Mouse (Mus musculus): ENCODE results near the gene Pcsk2. TPM values are rescaled to one million over a fixed set of nuclear protein-coding genes. Genes with fewer than 3 reads are reported as not detected.

Gene Pcsk2
- polyA plus RNA-seq, 1 experiment from 2014 or later, result 0.03 TPM

GRCm38 (mm10) chr2:143646001-143646400, 100.0 kb downstream of the Pcsk2 start:
- no peaks in the 10 kb centered on the region for H3K36me3 ChIP-seq
- no peak overlapping the region for H3K4me2 ChIP-seq
- H3K27me3 ChIP-seq, result no peaks in the 10 kb centered on the region
- H3K9ac ChIP-seq, result no peak overlapping the region
- no peaks in the 10 kb centered on the region for H3K9me3 ChIP-seq (replicated peaks)
- H3K4me3 ChIP-seq (replicated peaks), result no peak overlapping the region
- H3K27ac ChIP-seq, result no peak overlapping the region
- ATAC-seq (ENCODE audit: low read depth), result no peak
- DNase-seq, result no peak
- H3K4me1 ChIP-seq (replicated peaks), result no peaks in the 10 kb centered on the region
- WGBS (ENCODE audit: insufficient replicate concordance), result 65% methylated on average over 5 of the region's 5 CpGs

GRCm38 (mm10) chr2:143654621-143655020, 108.7 kb downstream of the Pcsk2 start:
- no peaks in the 10 kb centered on the region for H3K4me1 ChIP-seq (replicated peaks)

GRCm38 (mm10) chr2:143656968-143657367, 111.0 kb downstream of the Pcsk2 start:
- H3K4me1 ChIP-seq (replicated peaks), result no peaks in the 10 kb centered on the region
- H3K4me2 ChIP-seq, result no peak overlapping the region
- H3K9ac ChIP-seq, result no peak overlapping the region
- no peak overlapping the region for H3K4me3 ChIP-seq (replicated peaks)
- 48% methylated on average over 4 of the region's 4 CpGs for WGBS (ENCODE audit: insufficient replicate concordance)
- no peaks in the 10 kb centered on the region for H3K27me3 ChIP-seq
- ATAC-seq (ENCODE audit: low read depth) (no peak), DNase-seq (no peak)
- no peak overlapping the region for H3K27ac ChIP-seq
- H3K9me3 ChIP-seq (replicated peaks), result no peaks in the 10 kb centered on the region
- H3K36me3 ChIP-seq, result no peaks in the 10 kb centered on the region

More at GRCm38 (mm10) chr2:143654621-143655020, 108.7 kb downstream of the Pcsk2 start:
- H3K36me3 ChIP-seq, result no peaks in the 10 kb centered on the region
- no peak overlapping the region for H3K27ac ChIP-seq
- no peak overlapping the region for H3K4me3 ChIP-seq (replicated peaks)
- 61% methylated on average over 4 of the region's 4 CpGs for WGBS (ENCODE audit: insufficient replicate concordance)
- H3K4me2 ChIP-seq, result no peak overlapping the region
- DNase-seq, result no peak
- no peak for ATAC-seq (ENCODE audit: low read depth)
- H3K9me3 ChIP-seq (replicated peaks), result no peaks in the 10 kb centered on the region
- H3K27me3 ChIP-seq, result no peaks in the 10 kb centered on the region
- no peak overlapping the region for H3K9ac ChIP-seq

GRCm38 (mm10) chr2:143666785-143667184, 120.8 kb downstream of the Pcsk2 start:
- peak; percentile 48 for ATAC-seq (ENCODE audit: low read depth)
- 67% methylated on average over 5 of the region's 5 CpGs for WGBS (ENCODE audit: insufficient replicate concordance)
- H3K4me2 ChIP-seq, result no peak overlapping the region

GRCm38 (mm10) chr2:143677869-143678268, 131.9 kb downstream of the Pcsk2 start:
- H3K9ac ChIP-seq, result no peak overlapping the region
- H3K4me2 ChIP-seq, result no peak overlapping the region
- H3K4me1 ChIP-seq (replicated peaks), result no peaks in the 10 kb centered on the region
- no peaks in the 10 kb centered on the region for H3K36me3 ChIP-seq
- no peak for ATAC-seq (ENCODE audit: low read depth)
- no peak for DNase-seq
- H3K27me3 ChIP-seq, result no peaks in the 10 kb centered on the region
- 61% methylated on average over 4 of the region's 4 CpGs for WGBS (ENCODE audit: insufficient replicate concordance)
- no peaks in the 10 kb centered on the region; the same call in 1 of the 2 replicates for H3K9me3 ChIP-seq (replicated peaks)
- H3K27ac ChIP-seq, result no peak overlapping the region
- no peak overlapping the region for H3K4me3 ChIP-seq (replicated peaks)

More at GRCm38 (mm10) chr2:143666785-143667184, 120.8 kb downstream of the Pcsk2 start:
- Histone ChIP-seq H3K27ac (no peak overlapping the region), H3K36me3 (no peaks in the 10 kb centered on the region), H3K4me1 (replicated peaks) (no peaks in the 10 kb centered on the region), H3K9me3 (replicated peaks) (no peaks in the 10 kb centered on the region), H3K9ac (no peak overlapping the region), H3K4me3 (replicated peaks) (no peak overlapping the region), H3K27me3 (no peaks in the 10 kb centered on the region)
- DNase-seq, result no peak

GRCm38 (mm10) chr2:143679513-143679912, 133.6 kb downstream of the Pcsk2 start:
- 56% methylated on average over 2 of the region's 2 CpGs for WGBS (ENCODE audit: insufficient replicate concordance)
- Histone ChIP-seq H3K9me3 (replicated peaks) (no peaks in the 10 kb centered on the region; the same call in 1 of the 2 replicates), H3K4me1 (replicated peaks) (no peaks in the 10 kb centered on the region), H3K9ac (no peak overlapping the region), H3K27me3 (no peaks in the 10 kb centered on the region), H3K4me3 (replicated peaks) (no peak overlapping the region), H3K36me3 (no peaks in the 10 kb centered on the region), H3K4me2 (no peak overlapping the region), H3K27ac (no peak overlapping the region)
- ATAC-seq (ENCODE audit: low read depth), result no peak
- DNase-seq, result no peak

- Histone ChIP-seq H3K4me1 (replicated peaks) (no peaks in the 10 kb centered on the region), H3K27ac (no peak overlapping the region), H3K4me3 (replicated peaks) (no peak overlapping the region), H3K4me2 (no peak overlapping the region), H3K36me3 (no peaks in the 10 kb centered on the region), H3K9ac (no peak overlapping the region), H3K9me3 (replicated peaks) (no peaks in the 10 kb centered on the region; the same call in 1 of the 2 replicates), H3K27me3 (no peaks in the 10 kb centered on the region)
- ATAC-seq (ENCODE audit: low read depth), result no peak
- DNase-seq, result no peak
- 56% methylated on average over 8 of the region's 8 CpGs for WGBS (ENCODE audit: insufficient replicate concordance)
Measured at GRCm38 (mm10) chr2:143681873-143682555, 136.1 kb downstream of the Pcsk2 start.

- DNase-seq, result no peak
- H3K27ac ChIP-seq, result no peak overlapping the region
- H3K9me3 ChIP-seq (replicated peaks), result no peaks in the 10 kb centered on the region; the same call in 1 of the 2 replicates
- 68% methylated on average over 2 of the region's 2 CpGs for WGBS (ENCODE audit: insufficient replicate concordance)
- H3K4me1 ChIP-seq (replicated peaks), result no peaks in the 10 kb centered on the region
- no peaks in the 10 kb centered on the region for H3K36me3 ChIP-seq
- ATAC-seq (ENCODE audit: low read depth), result no peak
- no peak overlapping the region for H3K4me3 ChIP-seq (replicated peaks)
- H3K9ac ChIP-seq, result no peak overlapping the region
- H3K27me3 ChIP-seq, result no peaks in the 10 kb centered on the region
- H3K4me2 ChIP-seq, result no peak overlapping the region
Measured at GRCm38 (mm10) chr2:143683513-143683912, 137.6 kb downstream of the Pcsk2 start.

- Histone ChIP-seq H3K27me3 (no peaks in the 10 kb centered on the region), H3K27ac (no peak overlapping the region), H3K4me2 (no peak overlapping the region), H3K9ac (no peak overlapping the region), H3K4me1 (replicated peaks) (no peaks in the 10 kb centered on the region), H3K36me3 (no peaks in the 10 kb centered on the region), H3K9me3 (replicated peaks) (0 out of 2 replicates have a peak, but pooled peaks cover 6% of the 10 kb centered on the region), H3K4me3 (replicated peaks) (no peak overlapping the region)
- no peak for ATAC-seq (ENCODE audit: low read depth)
- no peak for DNase-seq
- 50% methylated on average over 3 of the region's 3 CpGs for WGBS (ENCODE audit: insufficient replicate concordance)
Measured at GRCm38 (mm10) chr2:143691244-143691643, 145.3 kb downstream of the Pcsk2 start.

- no peak overlapping the region for H3K4me2 ChIP-seq
- no peaks in the 10 kb centered on the region for H3K4me1 ChIP-seq (replicated peaks)
- H3K27ac ChIP-seq, result no peak overlapping the region
- H3K4me3 ChIP-seq (replicated peaks), result no peak overlapping the region
- H3K9ac ChIP-seq, result no peak overlapping the region
- no peaks in the 10 kb centered on the region for H3K27me3 ChIP-seq
- ATAC-seq (ENCODE audit: low read depth) (no peak), DNase-seq (no peak)
- 0 out of 2 replicates have a peak, but pooled peaks cover 6% of the 10 kb centered on the region for H3K9me3 ChIP-seq (replicated peaks)
- no peaks in the 10 kb centered on the region for H3K36me3 ChIP-seq
- WGBS (ENCODE audit: insufficient replicate concordance), result 68% methylated on average over 14 of the region's 14 CpGs
Measured at GRCm38 (mm10) chr2:143696026-143696557, 150.1 kb downstream of the Pcsk2 start.

GRCm38 (mm10) chr2:143696704-143697103, 150.7 kb downstream of the Pcsk2 start:
- Histone ChIP-seq H3K27ac (no peak overlapping the region), H3K4me1 (replicated peaks) (no peaks in the 10 kb centered on the region), H3K4me3 (replicated peaks) (no peak overlapping the region), H3K9ac (no peak overlapping the region), H3K9me3 (replicated peaks) (0 out of 2 replicates have a peak, but pooled peaks cover 6% of the 10 kb centered on the region), H3K36me3 (no peaks in the 10 kb centered on the region), H3K4me2 (no peak overlapping the region), H3K27me3 (no peaks in the 10 kb centered on the region)
- ATAC-seq (ENCODE audit: low read depth), result no peak
- DNase-seq, result no peak
- WGBS (ENCODE audit: insufficient replicate concordance), result 75% methylated on average over 7 of the region's 7 CpGs

GRCm38 (mm10) chr2:143701141-143701540, 155.2 kb downstream of the Pcsk2 start:
- Histone ChIP-seq H3K9me3 (replicated peaks) (0 out of 2 replicates have a peak, but pooled peaks cover under 1% of the 10 kb centered on the region), H3K27ac (no peak overlapping the region), H3K4me2 (no peak overlapping the region), H3K4me1 (replicated peaks) (no peaks in the 10 kb centered on the region), H3K27me3 (no peaks in the 10 kb centered on the region), H3K4me3 (replicated peaks) (no peak overlapping the region), H3K9ac (no peak overlapping the region), H3K36me3 (no peaks in the 10 kb centered on the region)
- ATAC-seq (ENCODE audit: low read depth) (no peak), DNase-seq (no peak)
- WGBS (ENCODE audit: insufficient replicate concordance), result 48% methylated on average over 5 of the region's 5 CpGs

Measured in liver, embryonic 13.5 days (tissue).